Mouse (Mus musculus): ENCODE measurements around the gene Gm28308. TPM values are rescaled to one million over a fixed set of nuclear protein-coding genes. Genes with fewer than 3 reads are reported as not detected.
A peak's percentile ranks its signal among the peaks of the same experiment; 100 is the strongest.

Gm28308 gene
- not detected for total RNA-seq (2021)
- long read RNA-seq, experiment 1, result 0 reads
- long read RNA-seq, experiment 2, result 0 reads

DNA sequence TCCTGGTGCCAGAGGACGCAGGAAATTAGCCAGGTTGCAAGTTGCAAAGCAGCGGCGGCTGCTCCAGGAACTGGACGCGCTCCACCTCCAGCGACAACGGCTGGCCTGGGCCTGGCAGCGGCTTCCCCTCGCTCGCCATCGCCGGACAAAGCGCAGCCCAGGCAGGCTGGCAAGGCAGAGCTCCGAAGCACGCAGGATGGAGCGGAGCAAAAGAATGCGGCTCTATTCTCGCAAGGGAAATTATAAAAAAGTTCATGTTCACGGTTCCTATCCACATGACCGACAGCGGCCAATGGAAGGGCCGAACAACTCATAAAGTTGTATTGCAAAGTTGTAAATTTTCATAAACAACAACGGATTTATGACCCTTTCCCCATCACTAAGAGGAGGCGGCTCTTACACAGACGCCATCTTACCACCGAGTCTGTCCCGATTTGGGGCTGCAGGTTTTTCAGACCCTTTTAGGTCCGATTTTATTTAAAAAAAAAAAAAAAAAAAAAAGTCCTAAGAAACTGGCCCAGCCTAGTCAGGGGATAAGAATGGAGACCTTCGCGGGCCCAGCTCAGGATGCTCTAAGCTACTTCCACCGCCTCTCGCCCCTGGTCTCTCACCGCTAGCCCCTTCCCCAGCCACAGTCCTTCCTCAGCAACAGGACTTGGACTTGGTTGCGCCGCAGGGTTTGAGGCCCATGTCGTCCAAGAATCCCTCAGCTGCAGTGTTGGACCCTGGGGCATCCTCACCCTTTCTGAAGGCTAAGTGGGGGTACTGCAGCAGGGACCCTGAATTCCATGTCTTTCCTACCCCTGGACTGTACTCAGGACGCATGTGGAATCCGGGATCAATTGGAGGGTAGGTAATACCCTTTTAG is at the start of gene Gm28308, which contains the start of gene Hoxa3:
Gene Gm28308, minus strand, starts transcription at position 221 of the 868 bp plus-strand sequence.
Gene Hoxa3, minus strand, starts transcription at position 218 of the 868 bp plus-strand sequence.
- H3K4me3 ChIP-seq, result no peak within 1 kb of the TSS
- no peak within 1 kb of the TSS for H3K27ac ChIP-seq
- TF ChIP-seq CTCF (conservative IDR thresholded peaks at IDR 0.05), result no peak
- DNase-seq (ENCODE audit: low spot score in 2 of 2), result no peak

- no peak overlapping the region for H3K4me3 ChIP-seq
- TF ChIP-seq CTCF (conservative IDR thresholded peaks at IDR 0.05), result no peak
- no peak overlapping the region for H3K27ac ChIP-seq
- DNase-seq (ENCODE audit: low spot score in 2 of 2), result no peak
These were observed 49.6 kb upstream of the Gm28308 start for GRCm38 (mm10) chr6:52262463-52263320.

DNA sequence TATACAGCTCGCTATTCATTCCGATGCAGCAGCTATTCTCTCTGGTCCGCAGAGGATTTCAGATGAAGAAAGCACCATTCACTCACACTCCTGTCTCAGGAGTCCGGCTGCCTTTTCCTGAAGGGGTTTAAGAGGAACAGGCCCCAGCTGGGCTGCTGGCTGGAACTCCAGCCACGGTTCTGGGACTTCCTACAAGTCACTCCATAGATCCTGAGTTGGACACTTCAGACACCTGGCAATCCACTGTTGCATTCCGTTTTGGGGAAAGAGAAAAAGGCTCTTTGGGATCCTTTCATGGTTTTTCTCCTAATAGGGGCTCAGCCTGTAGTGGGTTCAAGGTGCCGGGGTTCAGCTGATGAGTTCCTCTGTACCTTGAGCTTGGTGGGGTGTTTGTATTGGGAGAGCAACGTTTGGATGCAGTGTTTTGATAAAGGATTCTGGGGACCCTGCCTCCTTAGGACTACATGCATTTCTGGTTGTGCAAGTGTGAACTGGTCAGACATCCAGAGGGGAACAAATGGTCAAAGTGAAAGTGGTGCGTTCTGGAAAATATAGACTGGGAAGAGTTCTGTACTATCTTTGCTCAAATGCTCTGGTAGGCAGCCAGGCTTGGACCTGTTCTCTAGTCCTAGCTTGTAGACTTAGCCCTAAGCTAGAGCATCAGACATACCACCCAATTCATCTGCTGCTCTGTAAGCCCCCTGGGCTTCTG is 48.8 kb upstream of the Gm28308 start:
- no peak for TF ChIP-seq CTCF (conservative IDR thresholded peaks at IDR 0.05)
- Histone ChIP-seq H3K4me3 (no peak overlapping the region), H3K27ac (no peak overlapping the region)
- DNase-seq (ENCODE audit: low spot score in 2 of 2), result no peak

GRCm38 (mm10) chr6:52260654-52261575 is 47.8 kb upstream of the Gm28308 start, which contains the start of gene Hoxa13:
Gene Hoxa13 (minus strand): TSS chr6:52260880.
- no peak for TF ChIP-seq CTCF (conservative IDR thresholded peaks at IDR 0.05)
- Histone ChIP-seq H3K4me3 (no peak within 1 kb of the TSS), H3K27ac (no peak within 1 kb of the TSS)
- no peak for DNase-seq (ENCODE audit: low spot score in 2 of 2)

- H3K4me3 ChIP-seq, result no peak overlapping the region
- DNase-seq (ENCODE audit: low spot score in 2 of 2), result no peak
- no peak overlapping the region for H3K27ac ChIP-seq
- no peak for TF ChIP-seq CTCF (conservative IDR thresholded peaks at IDR 0.05)
These were observed 46.7 kb upstream of the Gm28308 start for GRCm38 (mm10) chr6:52259811-52260261.

GRCm38 (mm10) chr6:52259081-52259790 is 46.1 kb upstream of the Gm28308 start:
- no peak for DNase-seq (ENCODE audit: low spot score in 2 of 2)
- no peak for TF ChIP-seq CTCF (conservative IDR thresholded peaks at IDR 0.05)

GRCm38 (mm10) chr6:52256956-52257355 is 43.8 kb upstream of the Gm28308 start:
- H3K4me3 ChIP-seq, result no peak overlapping the region

More at GRCm38 (mm10) chr6:52259081-52259790, 46.1 kb upstream of the Gm28308 start:
- no peak overlapping the region for H3K27ac ChIP-seq
- no peak overlapping the region for H3K4me3 ChIP-seq

DNA sequence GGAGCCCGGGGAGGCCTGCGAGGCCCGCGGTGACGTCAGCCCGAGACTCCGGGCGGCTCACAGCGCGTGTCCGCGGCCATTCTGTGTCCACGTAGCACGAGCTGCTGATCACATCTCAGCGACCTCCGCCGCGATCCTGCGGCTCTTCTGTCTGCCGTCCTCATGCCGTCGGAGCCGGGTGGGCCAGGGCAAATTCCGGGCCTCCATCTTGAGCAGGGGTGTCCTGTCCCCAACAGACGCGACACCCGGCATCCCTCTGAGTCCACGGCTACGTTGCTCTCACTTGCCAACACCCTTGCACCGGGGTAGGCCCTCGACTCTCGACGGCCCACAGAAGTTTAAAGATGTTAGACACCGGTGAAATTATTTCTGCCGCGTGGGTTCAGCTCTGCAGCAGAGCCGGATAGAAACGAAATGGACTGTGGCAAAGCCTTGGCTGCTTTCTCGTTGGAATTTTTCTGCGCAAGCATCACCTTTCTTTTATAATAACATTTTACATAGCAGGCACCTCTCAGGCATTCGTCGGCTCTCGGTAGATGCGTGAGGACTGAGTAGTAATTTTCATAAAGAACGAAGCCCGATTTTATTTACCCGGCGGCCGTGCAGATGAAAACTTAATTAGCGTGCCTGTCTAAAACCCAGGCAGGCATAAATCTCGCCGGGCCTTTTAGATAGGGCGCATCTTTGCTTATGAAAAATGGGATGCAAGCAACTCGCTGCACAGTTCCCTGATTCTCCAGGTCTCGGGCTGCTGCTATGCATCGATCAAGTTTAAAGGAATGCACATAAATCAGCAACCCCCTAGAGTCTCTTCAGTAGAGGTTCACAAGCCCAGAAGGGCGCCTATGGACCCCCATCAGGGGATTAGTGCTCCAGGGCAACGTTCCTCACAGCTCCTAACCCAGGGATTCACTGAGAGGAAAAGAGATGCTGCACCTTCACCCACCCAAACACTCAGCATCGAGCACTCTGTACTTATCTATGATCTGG is 40.7 kb upstream of the Gm28308 start:
- no peak for DNase-seq (ENCODE audit: low spot score in 2 of 2)
- H3K4me3 ChIP-seq, result no peak overlapping the region
- TF ChIP-seq CTCF (conservative IDR thresholded peaks at IDR 0.05), result no peak
- H3K27ac ChIP-seq, result no peak overlapping the region

More at GRCm38 (mm10) chr6:52256956-52257355, 43.8 kb upstream of the Gm28308 start:
- peak; percentile 92 for TF ChIP-seq CTCF (conservative IDR thresholded peaks at IDR 0.05)
- peak; percentile 37 to 73 for DNase-seq (ENCODE audit: low spot score in 2 of 2)
- no peak overlapping the region for H3K27ac ChIP-seq

DNA sequence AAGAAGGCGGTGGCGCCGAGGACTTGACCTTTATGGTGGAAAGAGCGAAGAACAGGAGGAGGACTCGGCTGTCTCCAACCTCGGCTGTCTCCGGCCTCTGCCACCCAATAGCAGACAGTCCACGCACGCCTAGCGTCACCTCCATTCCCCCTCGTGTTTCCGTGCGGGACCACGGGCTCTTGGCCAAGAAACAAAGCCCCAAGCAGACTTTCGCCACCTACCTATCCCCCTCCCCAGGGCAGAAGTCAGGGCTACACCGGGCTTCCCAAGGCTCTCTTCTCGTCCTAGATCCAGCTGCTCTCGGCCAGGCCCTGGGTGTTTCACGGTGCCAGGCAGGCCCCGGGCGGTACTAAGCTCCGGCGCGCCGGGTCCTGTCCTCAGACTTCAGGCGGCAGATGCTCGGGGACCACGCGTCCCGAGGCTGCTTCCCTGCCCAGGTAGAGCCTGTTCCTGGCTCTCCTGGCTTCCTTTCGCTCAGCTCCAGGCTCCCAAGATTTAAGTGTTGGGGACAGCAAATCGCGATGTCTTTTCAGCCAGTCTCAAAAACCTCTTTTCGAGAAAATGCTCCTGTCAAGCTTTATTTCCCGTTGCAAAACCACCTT is 39.7 kb upstream of the Gm28308 start:
- Histone ChIP-seq H3K27ac (no peak overlapping the region), H3K4me3 (no peak overlapping the region)
- DNase-seq (ENCODE audit: low spot score in 2 of 2), result no peak
- TF ChIP-seq CTCF (conservative IDR thresholded peaks at IDR 0.05), result no peak

Measured in layer of hippocampus, adult 2 months (tissue).